Mouse (Mus musculus): Measurements from ENCODE around the gene Cacng4. TPM values are rescaled to one million over a fixed set of nuclear protein-coding genes. Genes with fewer than 3 reads are reported as not detected.

The Cacng4 gene
- polyA plus RNA-seq, 1 experiment from 2014 or later, result 0.08 TPM

- H3K27me3 ChIP-seq, result no peaks in the 10 kb centered on the region
- 68% methylated on average over 6 of the region's 6 CpGs for WGBS (ENCODE audit: insufficient replicate concordance)
- ATAC-seq (ENCODE audit: insufficient read depth), result no peak
- no peak overlapping the region for H3K9ac ChIP-seq
- H3K4me1 ChIP-seq (replicated peaks), result no peaks in the 10 kb centered on the region
- no peak overlapping the region for H3K4me3 ChIP-seq (replicated peaks)
- no peak overlapping the region for H3K27ac ChIP-seq (replicated peaks)
- no peaks in the 10 kb centered on the region for H3K9me3 ChIP-seq (replicated peaks)
- H3K36me3 ChIP-seq (replicated peaks), result no peaks in the 10 kb centered on the region
- H3K4me2 ChIP-seq, result no peak overlapping the region
Observed at GRCm38 (mm10) chr11:107737886-107738285, 56.5 kb downstream of the Cacng4 start.

- 45% methylated on average over 7 of the region's 7 CpGs for WGBS (ENCODE audit: insufficient replicate concordance)
- Histone ChIP-seq H3K4me1 (replicated peaks) (no peaks in the 10 kb centered on the region), H3K36me3 (replicated peaks) (no peaks in the 10 kb centered on the region), H3K9ac (no peak overlapping the region), H3K9me3 (replicated peaks) (no peaks in the 10 kb centered on the region), H3K4me2 (no peak overlapping the region), H3K27me3 (no peaks in the 10 kb centered on the region), H3K27ac (replicated peaks) (no peak overlapping the region), H3K4me3 (replicated peaks) (no peak overlapping the region)
- no peak for ATAC-seq (ENCODE audit: insufficient read depth)
Observed at GRCm38 (mm10) chr11:107734133-107734532, 60.2 kb downstream of the Cacng4 start.

GRCm38 (mm10) chr11:107731498-107731897 lies 62.9 kb downstream of the Cacng4 start:
- Histone ChIP-seq H3K36me3 (replicated peaks) (no peaks in the 10 kb centered on the region), H3K4me3 (replicated peaks) (no peak overlapping the region), H3K4me2 (no peak overlapping the region), H3K4me1 (replicated peaks) (no peaks in the 10 kb centered on the region), H3K9me3 (replicated peaks) (no peaks in the 10 kb centered on the region), H3K27me3 (no peaks in the 10 kb centered on the region), H3K9ac (no peak overlapping the region), H3K27ac (replicated peaks) (no peak overlapping the region)
- WGBS (ENCODE audit: insufficient replicate concordance), result 44% methylated on average over 5 of the region's 5 CpGs
- ATAC-seq (ENCODE audit: insufficient read depth), result no peak

GRCm38 (mm10) chr11:107730940-107731339 lies 63.4 kb downstream of the Cacng4 start:
- H3K9ac ChIP-seq, result no peak overlapping the region
- WGBS (ENCODE audit: insufficient replicate concordance), result 59% methylated on average over 4 of the region's 4 CpGs
- no peak overlapping the region for H3K27ac ChIP-seq (replicated peaks)
- no peaks in the 10 kb centered on the region for H3K4me1 ChIP-seq (replicated peaks)
- ATAC-seq (ENCODE audit: insufficient read depth), result no peak
- no peak overlapping the region for H3K4me2 ChIP-seq
- no peaks in the 10 kb centered on the region for H3K9me3 ChIP-seq (replicated peaks)
- H3K4me3 ChIP-seq (replicated peaks), result no peak overlapping the region
- no peaks in the 10 kb centered on the region for H3K27me3 ChIP-seq
- no peaks in the 10 kb centered on the region for H3K36me3 ChIP-seq (replicated peaks)

GRCm38 (mm10) chr11:107729141-107729540 lies 65.2 kb downstream of the Cacng4 start:
- H3K36me3 ChIP-seq (replicated peaks), result no peaks in the 10 kb centered on the region
- no peak overlapping the region for H3K4me2 ChIP-seq
- no peak overlapping the region for H3K27ac ChIP-seq (replicated peaks)
- H3K9ac ChIP-seq, result no peak overlapping the region
- WGBS (ENCODE audit: insufficient replicate concordance), result 50% methylated on average over 7 of the region's 7 CpGs
- ATAC-seq (ENCODE audit: insufficient read depth), result no peak
- no peak overlapping the region for H3K4me3 ChIP-seq (replicated peaks)
- no peaks in the 10 kb centered on the region for H3K9me3 ChIP-seq (replicated peaks)
- H3K27me3 ChIP-seq, result no peaks in the 10 kb centered on the region
- H3K4me1 ChIP-seq (replicated peaks), result no peaks in the 10 kb centered on the region

GRCm38 (mm10) chr11:107728073-107728863 lies 66.1 kb downstream of the Cacng4 start:
- H3K4me3 ChIP-seq (replicated peaks), result no peak overlapping the region
- WGBS (ENCODE audit: insufficient replicate concordance), result 57% methylated on average over 13 of the region's 13 CpGs
- H3K4me2 ChIP-seq, result no peak overlapping the region

GRCm38 (mm10) chr11:107724603-107725002 lies 69.8 kb downstream of the Cacng4 start:
- no peak for ATAC-seq (ENCODE audit: insufficient read depth)
- H3K27ac ChIP-seq (replicated peaks), result no peak overlapping the region
- no peaks in the 10 kb centered on the region for H3K9me3 ChIP-seq (replicated peaks)
- no peaks in the 10 kb centered on the region for H3K4me1 ChIP-seq (replicated peaks)
- H3K9ac ChIP-seq, result no peak overlapping the region
- no peaks in the 10 kb centered on the region for H3K27me3 ChIP-seq
- H3K36me3 ChIP-seq (replicated peaks), result no peaks in the 10 kb centered on the region
- H3K4me3 ChIP-seq (replicated peaks), result no peak overlapping the region
- H3K4me2 ChIP-seq, result no peak overlapping the region
- WGBS (ENCODE audit: insufficient replicate concordance), result 57% methylated on average over 8 of the region's 8 CpGs

More at GRCm38 (mm10) chr11:107728073-107728863, 66.1 kb downstream of the Cacng4 start:
- H3K4me1 ChIP-seq (replicated peaks), result no peaks in the 10 kb centered on the region
- no peak overlapping the region for H3K27ac ChIP-seq (replicated peaks)
- no peak for ATAC-seq (ENCODE audit: insufficient read depth)
- no peaks in the 10 kb centered on the region for H3K9me3 ChIP-seq (replicated peaks)
- no peaks in the 10 kb centered on the region for H3K36me3 ChIP-seq (replicated peaks)
- H3K27me3 ChIP-seq, result no peaks in the 10 kb centered on the region
- H3K9ac ChIP-seq, result no peak overlapping the region

- Histone ChIP-seq H3K27ac (replicated peaks) (no peak overlapping the region), H3K27me3 (no peaks in the 10 kb centered on the region), H3K9ac (no peak overlapping the region), H3K36me3 (replicated peaks) (no peaks in the 10 kb centered on the region), H3K4me2 (no peak overlapping the region), H3K4me3 (replicated peaks) (no peak overlapping the region), H3K4me1 (replicated peaks) (no peaks in the 10 kb centered on the region), H3K9me3 (replicated peaks) (no peaks in the 10 kb centered on the region)
- 68% methylated on average over 7 of the region's 7 CpGs for WGBS (ENCODE audit: insufficient replicate concordance)
- no peak for ATAC-seq (ENCODE audit: insufficient read depth)
Observed at GRCm38 (mm10) chr11:107721057-107721456, 73.3 kb downstream of the Cacng4 start.

- no peak overlapping the region for H3K4me2 ChIP-seq
- H3K9me3 ChIP-seq (replicated peaks), result no peaks in the 10 kb centered on the region
- ATAC-seq (ENCODE audit: insufficient read depth), result no peak
- H3K4me3 ChIP-seq (replicated peaks), result no peak overlapping the region
- no peak overlapping the region for H3K27ac ChIP-seq (replicated peaks)
- no peaks in the 10 kb centered on the region for H3K27me3 ChIP-seq
- WGBS (ENCODE audit: insufficient replicate concordance), result 64% methylated on average over 9 of the region's 9 CpGs
- H3K9ac ChIP-seq, result no peak overlapping the region
- H3K36me3 ChIP-seq (replicated peaks), result no peaks in the 10 kb centered on the region
- H3K4me1 ChIP-seq (replicated peaks), result no peaks in the 10 kb centered on the region
Observed at GRCm38 (mm10) chr11:107720264-107721021, 73.9 kb downstream of the Cacng4 start.

GRCm38 (mm10) chr11:107716332-107716938 lies 77.9 kb downstream of the Cacng4 start, which contains the start of gene Cacng1:
Gene Cacng1, minus strand, starts transcription at chr11:107716522.
- no peak for ATAC-seq (ENCODE audit: insufficient read depth)

GRCm38 (mm10) chr11:107714368-107714767 lies 80.0 kb downstream of the Cacng4 start:
- no peak overlapping the region for H3K9ac ChIP-seq
- WGBS (ENCODE audit: insufficient replicate concordance), result 73% methylated on average over 7 of the region's 7 CpGs
- ATAC-seq (ENCODE audit: insufficient read depth), result no peak

More at GRCm38 (mm10) chr11:107716332-107716938, 77.9 kb downstream of the Cacng4 start, which contains the start of gene Cacng1:
- 71% methylated on average over 16 of the region's 16 CpGs for WGBS (ENCODE audit: insufficient replicate concordance)
- H3K4me2 ChIP-seq, result no peak within 1 kb of the TSS
- no peak within 1 kb of the TSS for H3K4me3 ChIP-seq (replicated peaks)
- H3K27ac ChIP-seq (replicated peaks), result no peak within 1 kb of the TSS
- no peaks in the 10 kb centered on the region for H3K4me1 ChIP-seq (replicated peaks)
- H3K36me3 ChIP-seq (replicated peaks), result no peaks in the 10 kb centered on the region
- H3K27me3 ChIP-seq, result no peaks in the 10 kb centered on the region
- no peaks in the 10 kb centered on the region for H3K9me3 ChIP-seq (replicated peaks)
- no peak within 1 kb of the TSS for H3K9ac ChIP-seq

More at GRCm38 (mm10) chr11:107714368-107714767, 80.0 kb downstream of the Cacng4 start:
- Histone ChIP-seq H3K4me3 (replicated peaks) (no peak overlapping the region), H3K4me2 (no peak overlapping the region), H3K36me3 (replicated peaks) (no peaks in the 10 kb centered on the region), H3K4me1 (replicated peaks) (no peaks in the 10 kb centered on the region), H3K27ac (replicated peaks) (no peak overlapping the region), H3K9me3 (replicated peaks) (no peaks in the 10 kb centered on the region), H3K27me3 (no peaks in the 10 kb centered on the region)

All from liver, embryonic 15.5 days (tissue).